Mouse (Mus musculus) kidney, adult 9 months (tissue): ENCODE results near the gene Upb1.

Experiments used
- DNase-seq: peaks from one replicate; pipeline ENCODE4 v3.0.0; 2022

The Upb1 gene

GRCm38 (mm10) chr10:75457852-75458251 lies 56.9 kb downstream of the Upb1 start:
- no peak for DNase-seq

GRCm38 (mm10) chr10:75458329-75458728 lies 57.4 kb downstream of the Upb1 start:
- no peak for DNase-seq

GRCm38 (mm10) chr10:75462728-75463127 lies 61.8 kb downstream of the Upb1 start:
- DNase-seq = no peak

- no peak for DNase-seq
Measured at GRCm38 (mm10) chr10:75465781-75466550, 65.1 kb downstream of the Upb1 start.

- DNase-seq = no peak
Measured at GRCm38 (mm10) chr10:75473411-75473810, 72.5 kb downstream of the Upb1 start.

- DNase-seq = no peak
Measured at GRCm38 (mm10) chr10:75474571-75474970, 73.7 kb downstream of the Upb1 start.

- DNase-seq = peak; percentile 42
Measured at GRCm38 (mm10) chr10:75475139-75475850, 74.4 kb downstream of the Upb1 start.

GRCm38 (mm10) chr10:75477034-75477433 lies 76.1 kb downstream of the Upb1 start:
- DNase-seq = peak; percentile 35

- no peak for DNase-seq
Measured at GRCm38 (mm10) chr10:75479955-75480354, 79.0 kb downstream of the Upb1 start.

- DNase-seq = no peak
Measured at GRCm38 (mm10) chr10:75481703-75482102, 80.8 kb downstream of the Upb1 start.

GRCm38 (mm10) chr10:75482271-75482670 lies 81.4 kb downstream of the Upb1 start:
- no peak for DNase-seq

- no peak for DNase-seq
Measured at GRCm38 (mm10) chr10:75482919-75483483, 82.1 kb downstream of the Upb1 start.

- DNase-seq = no peak
Measured at GRCm38 (mm10) chr10:75484066-75484465, 83.2 kb downstream of the Upb1 start.

- peak; percentile 33 for DNase-seq
Measured at GRCm38 (mm10) chr10:75484767-75485166, 83.9 kb downstream of the Upb1 start.

- DNase-seq = peak; percentile 86
Measured at GRCm38 (mm10) chr10:75486086-75486979, 85.4 kb downstream of the Upb1 start.

GRCm38 (mm10) chr10:75487131-75487530 lies 86.2 kb downstream of the Upb1 start:
- no peak for DNase-seq

GRCm38 (mm10) chr10:75489522-75489921 lies 88.6 kb downstream of the Upb1 start:
- DNase-seq = no peak

GRCm38 (mm10) chr10:75490731-75491130 lies 89.8 kb downstream of the Upb1 start:
- DNase-seq = no peak
